Mouse (Mus musculus) forebrain, embryonic 14.5 days (tissue): ENCODE results near the gene Med10. TPM values are rescaled to one million over a fixed set of nuclear protein-coding genes. Genes with fewer than 3 reads are reported as not detected.

ENCODE experiments used
- ATAC-seq: fragments of 200-750 bp; cut with Nextera tagmentation; 2 replicates; pipeline ENCODE4 v1.8.0; 2017; ENCODE audit warnings: mild to moderate bottlenecking, moderate library complexity
- DNase-seq: peaks from one replicate; pipeline ENCODE4 v3.0.0-alpha.2; 2015; ENCODE audit warnings: low spot score
- H3K27ac ChIP-seq: fragments of 300-500 bp; sonication (generic); 2 replicates; pipeline ENCODE4 v1.5.1; 2014; ENCODE audit warnings: low read depth, mild to moderate bottlenecking, control low read depth, low read length, moderate library complexity
- H3K27me3 ChIP-seq: fragments of 300-500 bp; sonication (generic); replicated peaks from 2 replicates; pipeline ENCODE4 v1.6.1; 2014; ENCODE audit warnings: low read length, control low read depth, mixed read lengths; ENCODE audit not compliant: control insufficient read depth, insufficient read depth
- H3K36me3 ChIP-seq: fragments of 300-500 bp; sonication (generic); 2 replicates; pipeline ENCODE4 v1.6.1; 2014; ENCODE audit warnings: low read length, control low read depth; ENCODE audit not compliant: control insufficient read depth, insufficient read depth
- H3K4me1 ChIP-seq: fragments of 300-500 bp; sonication (generic); 2 replicates; pipeline ENCODE4 v1.6.1; 2014; ENCODE audit warnings: antibody characterized with exemption, low read length, control low read depth; ENCODE audit not compliant: control insufficient read depth, insufficient read depth
- H3K4me2 ChIP-seq: fragments of 300-500 bp; sonication (generic); 2 replicates; pipeline ENCODE4 v1.6.1; 2014; ENCODE audit warnings: mild to moderate bottlenecking, control low read depth, low read length
- H3K4me3 ChIP-seq: fragments of 300-500 bp; sonication (generic); 2 replicates; pipeline ENCODE4 v1.5.1; 2014; ENCODE audit warnings: low read depth, low read length, control low read depth
- H3K9ac ChIP-seq: fragments of 300-500 bp; sonication (generic); 2 replicates; pipeline ENCODE4 v1.6.1; 2014; ENCODE audit warnings: mild to moderate bottlenecking, low read length, control low read depth, moderate library complexity
- H3K9me3 ChIP-seq: fragments of 300-500 bp; sonication (generic); replicated peaks from 2 replicates; pipeline ENCODE4 v1.6.1; 2016; ENCODE audit warnings: low read length, control low read depth, mixed read lengths; ENCODE audit not compliant: control insufficient read depth
- WGBS: fragments of 180-500 bp; shearing (Covaris S2); extraction: QIAGEN DNeasy Blood & Tissue Kit; methylation state at CpG from one replicate; pipeline ENCODE4 v1.1.7; 2014; 5-methylcytosine and 5-hydroxymethylcytosine counted together
- polyA plus RNA-seq: library from polyadenylated mRNA; unstranded; fragments of >200 nt; fragmentation: Nextera tagmentation; extraction: Ambion mirVana; gene quantifications from 2 replicates; pipeline ENCODE4 v1.2.1, GENCODE M21; 2014

Med10 gene
- polyA plus RNA-seq, 1 experiment from 2014 or later, result 180 TPM

DNA sequence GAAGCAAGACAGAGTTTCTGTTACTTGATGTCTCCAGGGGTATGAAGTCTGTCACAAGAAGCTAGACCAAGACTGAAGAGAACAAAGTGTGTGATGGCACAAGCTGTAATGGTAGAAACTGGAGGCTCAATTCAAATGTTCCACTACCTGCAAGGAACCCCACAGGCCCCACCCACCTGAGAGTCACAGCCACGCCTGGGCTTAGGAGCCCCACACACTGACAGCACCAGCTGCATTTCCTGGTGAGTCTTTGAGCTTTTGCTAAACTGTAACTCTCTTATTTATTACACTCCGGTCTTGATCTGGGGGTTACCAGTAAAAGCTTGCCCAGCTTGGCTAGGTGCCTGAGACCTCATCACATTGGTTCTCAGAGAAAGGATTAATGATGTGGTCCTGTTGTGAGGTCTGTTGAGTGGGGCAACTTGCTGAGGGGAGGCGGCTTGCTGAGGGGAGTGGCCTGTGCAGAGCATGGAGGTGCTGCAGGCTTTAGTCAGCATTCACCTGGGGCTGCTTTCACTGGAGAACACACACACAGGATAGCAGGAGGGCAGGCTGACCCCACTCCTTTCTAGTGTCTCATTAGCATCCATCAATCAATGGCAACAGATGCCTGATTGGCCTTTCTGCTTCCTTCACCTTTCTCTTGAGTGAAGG lies 19.1 kb downstream of the Med10 start:
- ATAC-seq (no peak), DNase-seq (no peak)
- no peaks in the 10 kb centered on the region for H3K9me3 ChIP-seq
- no peaks in the 10 kb centered on the region for H3K4me1 ChIP-seq
- WGBS, result 59% methylated on average over 3 of the region's 3 CpGs
- H3K27me3 ChIP-seq, result no peaks in the 10 kb centered on the region
- no peak overlapping the region for H3K4me3 ChIP-seq
- H3K9ac ChIP-seq, result no peak overlapping the region
- H3K4me2 ChIP-seq, result no peak overlapping the region
- peaks cover 12% of the 10 kb centered on the region; the same call in 1 of the 2 replicates for H3K36me3 ChIP-seq
- no peak overlapping the region for H3K27ac ChIP-seq

DNA sequence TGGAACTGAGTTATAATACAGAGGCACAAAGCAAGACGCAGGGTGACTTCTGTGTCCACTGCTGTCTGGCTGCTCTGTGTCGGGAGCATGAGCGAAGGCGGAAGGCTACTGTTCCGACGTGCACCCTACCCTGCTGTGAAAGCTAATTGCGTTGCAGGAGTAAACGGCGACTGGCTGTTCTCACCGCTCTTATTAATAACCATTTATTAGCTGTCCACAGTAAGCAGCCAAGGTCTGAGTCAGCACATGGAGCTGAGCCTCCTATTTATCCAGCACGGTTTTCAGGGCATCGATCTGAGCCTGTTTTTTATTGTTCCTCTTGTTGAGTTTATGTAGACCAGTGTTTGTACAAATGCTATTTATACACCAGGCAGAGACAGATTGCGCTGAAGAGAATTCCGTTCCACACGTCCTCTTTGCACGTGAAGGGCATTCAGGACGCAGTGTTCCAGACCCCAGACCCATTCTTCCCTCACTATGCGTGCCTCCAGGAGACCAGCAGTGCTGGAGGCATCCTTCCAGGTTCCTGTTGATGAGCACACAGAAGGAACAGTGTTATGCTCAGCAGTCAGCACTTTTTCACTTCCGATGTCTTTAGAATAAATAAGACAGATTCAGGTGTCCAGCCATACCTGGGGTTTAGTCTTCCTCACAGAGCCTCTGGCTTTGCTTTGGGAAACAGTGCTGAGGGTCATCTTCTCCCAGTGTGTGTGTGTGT lies 21.9 kb downstream of the Med10 start:
- DNase-seq (peak; percentile 28), ATAC-seq (peak; percentile 18; the same call in 1 of the 2 replicates)
- H3K27me3 ChIP-seq, result no peaks in the 10 kb centered on the region
- H3K9me3 ChIP-seq, result no peaks in the 10 kb centered on the region
- no peak overlapping the region for H3K9ac ChIP-seq
- no peak overlapping the region for H3K4me3 ChIP-seq
- no peak overlapping the region for H3K4me2 ChIP-seq
- H3K36me3 ChIP-seq, result no peaks in the 10 kb centered on the region
- WGBS, result 45% methylated on average over 19 of the region's 19 CpGs
- H3K27ac ChIP-seq, result no peak overlapping the region
- H3K4me1 ChIP-seq, result no peaks in the 10 kb centered on the region

DNA sequence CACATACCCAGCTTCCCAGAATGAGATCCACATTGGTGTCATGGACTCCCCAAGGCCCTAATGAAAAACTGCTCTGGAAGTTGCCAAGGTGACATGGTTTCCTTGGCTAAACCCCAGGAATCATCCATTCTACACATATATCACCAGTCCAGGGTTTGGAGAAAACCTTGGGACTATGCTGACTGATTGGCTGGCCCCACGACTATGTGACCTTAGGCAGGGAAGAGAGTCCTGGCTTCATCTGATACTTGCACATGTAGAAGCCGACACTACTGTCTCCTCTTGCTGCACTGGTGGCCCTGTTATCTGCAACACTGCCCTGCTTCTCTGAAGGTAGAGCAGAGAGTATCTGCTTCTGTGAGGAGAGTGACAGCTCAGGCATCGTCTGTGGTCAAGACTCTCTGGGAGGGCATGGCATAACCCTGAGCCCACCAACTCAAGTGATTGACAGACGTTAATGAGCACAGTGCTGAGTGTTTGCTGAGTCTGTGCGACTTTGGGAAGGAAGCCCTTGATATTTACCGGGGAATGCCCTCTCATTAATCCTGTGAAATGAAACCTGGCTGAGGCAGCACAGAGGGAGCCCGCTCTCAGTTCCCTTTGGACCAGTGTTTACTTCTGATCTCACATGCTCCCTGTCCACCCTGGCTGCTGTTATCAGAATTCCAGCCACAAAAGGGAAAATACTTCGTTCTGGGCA lies 23.4 kb downstream of the Med10 start:
- Histone ChIP-seq H3K4me1 (no peaks in the 10 kb centered on the region), H3K9me3 (no peaks in the 10 kb centered on the region), H3K4me3 (no peak overlapping the region), H3K4me2 (no peak overlapping the region), H3K27me3 (no peaks in the 10 kb centered on the region), H3K27ac (no peak overlapping the region), H3K36me3 (no peaks in the 10 kb centered on the region), H3K9ac (no peak overlapping the region)
- ATAC-seq, result peak; percentile 42; the same call in 1 of the 2 replicates
- DNase-seq, result peak; percentile 16
- 31% methylated on average over 8 of the region's 8 CpGs for WGBS

DNA sequence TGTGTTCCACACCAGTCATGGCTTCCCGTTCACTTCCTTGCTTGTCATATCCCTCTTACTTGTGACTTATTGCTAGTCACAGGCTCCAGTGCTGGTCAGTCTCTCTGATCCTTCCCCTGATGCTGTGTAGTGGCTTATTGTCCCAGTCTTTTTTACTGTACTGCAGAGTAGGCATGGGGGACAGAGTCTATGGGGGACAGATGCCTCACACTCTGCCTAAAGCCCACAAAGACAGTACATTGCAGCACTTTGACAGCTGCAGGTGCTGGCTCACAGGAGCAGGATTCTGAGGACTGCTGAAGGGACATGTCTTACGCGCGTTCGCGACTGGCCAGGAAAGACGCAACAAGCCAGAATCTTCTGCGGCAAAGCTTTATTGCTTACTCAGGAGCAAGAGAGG lies 28.4 kb downstream of the Med10 start:
- ATAC-seq, result no peak
- Histone ChIP-seq H3K36me3 (no peaks in the 10 kb centered on the region), H3K9me3 (no peaks in the 10 kb centered on the region), H3K4me1 (no peaks in the 10 kb centered on the region), H3K4me3 (no peak overlapping the region), H3K27ac (no peak overlapping the region), H3K9ac (no peak overlapping the region), H3K27me3 (no peaks in the 10 kb centered on the region), H3K4me2 (no peak overlapping the region)
- 92% methylated on average over 8 of the region's 8 CpGs for WGBS
- no peak for DNase-seq

DNA sequence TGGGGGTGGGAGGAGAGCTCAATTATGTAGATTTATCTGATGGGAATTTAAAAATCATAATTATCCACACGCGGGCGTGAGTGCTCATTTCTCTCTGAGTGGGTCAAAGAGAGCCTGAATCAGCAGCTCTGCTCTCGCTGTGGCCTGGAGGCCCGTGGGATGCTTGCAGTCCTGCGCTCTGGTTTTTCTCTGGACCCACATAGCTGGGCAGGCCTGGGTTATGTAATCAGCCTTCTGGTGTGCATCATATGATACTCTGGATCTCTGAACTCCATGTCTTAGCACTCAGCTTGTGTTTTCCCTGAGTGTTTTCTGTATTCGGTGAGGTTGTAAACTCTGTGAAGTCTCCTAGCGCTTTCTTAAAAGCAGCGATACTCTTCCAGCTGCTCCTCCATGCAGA lies 30.4 kb downstream of the Med10 start:
- H3K27me3 ChIP-seq, result no peaks in the 10 kb centered on the region
- no peak for ATAC-seq
- no peaks in the 10 kb centered on the region for H3K9me3 ChIP-seq
- no peak overlapping the region for H3K27ac ChIP-seq
- H3K4me1 ChIP-seq, result no peaks in the 10 kb centered on the region
- no peaks in the 10 kb centered on the region for H3K36me3 ChIP-seq
- no peak overlapping the region for H3K4me3 ChIP-seq
- no peak for DNase-seq
- no peak overlapping the region for H3K9ac ChIP-seq
- WGBS, result 90% methylated on average over 9 of the region's 9 CpGs
- no peak overlapping the region for H3K4me2 ChIP-seq

DNA sequence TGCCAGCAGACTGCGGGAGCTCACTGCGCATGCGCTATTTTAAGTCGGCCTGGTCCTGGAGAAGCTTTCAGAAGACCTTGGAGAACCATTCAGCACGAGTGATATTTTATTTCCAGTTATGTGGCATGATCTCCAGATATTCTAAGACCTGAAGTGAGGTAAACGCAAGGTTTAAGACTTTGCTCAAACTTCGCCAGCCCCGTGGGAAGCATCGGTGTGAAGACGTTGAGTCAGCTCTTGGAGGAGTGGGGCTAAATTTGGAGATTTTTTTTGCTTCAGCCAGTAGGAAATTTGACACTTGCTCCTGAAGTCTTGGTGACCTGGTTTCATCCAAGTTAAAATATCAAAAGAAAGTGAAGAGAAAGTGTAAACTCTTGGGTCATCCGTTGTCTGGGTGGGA lies 31.2 kb downstream of the Med10 start:
- H3K9ac ChIP-seq, result no peak overlapping the region
- no peak for DNase-seq
- H3K4me2 ChIP-seq, result no peak overlapping the region
- H3K27ac ChIP-seq, result no peak overlapping the region
- no peaks in the 10 kb centered on the region for H3K27me3 ChIP-seq
- no peaks in the 10 kb centered on the region for H3K36me3 ChIP-seq
- H3K9me3 ChIP-seq, result no peaks in the 10 kb centered on the region
- H3K4me1 ChIP-seq, result no peaks in the 10 kb centered on the region
- no peak for ATAC-seq
- no peak overlapping the region for H3K4me3 ChIP-seq
- WGBS, result 93% methylated on average over 11 of the region's 11 CpGs

DNA sequence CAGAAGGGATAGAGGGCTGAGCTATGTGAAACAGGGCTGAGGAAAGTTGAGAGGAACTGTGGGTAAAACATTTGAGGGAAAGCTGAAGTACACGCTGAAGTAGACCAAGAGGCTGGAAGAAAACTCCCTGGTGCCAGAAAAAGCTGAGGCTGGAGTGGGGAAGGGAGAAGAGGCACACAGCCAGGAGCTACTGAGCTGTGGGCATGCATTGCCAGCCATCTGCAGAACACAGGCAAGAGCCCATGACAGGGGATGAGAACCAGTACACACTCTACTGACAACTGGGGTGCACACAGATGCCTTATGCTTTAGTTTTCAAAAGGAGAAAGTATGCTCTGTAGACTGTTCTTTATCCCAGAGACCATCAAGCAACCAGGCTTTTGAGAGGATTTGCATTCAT lies 43.4 kb downstream of the Med10 start:
- Histone ChIP-seq H3K4me1 (no peaks in the 10 kb centered on the region), H3K9me3 (no peaks in the 10 kb centered on the region), H3K36me3 (no peaks in the 10 kb centered on the region), H3K27me3 (no peaks in the 10 kb centered on the region), H3K4me3 (no peak overlapping the region), H3K27ac (no peak overlapping the region), H3K9ac (no peak overlapping the region), H3K4me2 (no peak overlapping the region)
- 85% methylated on average over 1 of the region's 1 CpGs for WGBS
- ATAC-seq (no peak), DNase-seq (peak; percentile 23)

DNA sequence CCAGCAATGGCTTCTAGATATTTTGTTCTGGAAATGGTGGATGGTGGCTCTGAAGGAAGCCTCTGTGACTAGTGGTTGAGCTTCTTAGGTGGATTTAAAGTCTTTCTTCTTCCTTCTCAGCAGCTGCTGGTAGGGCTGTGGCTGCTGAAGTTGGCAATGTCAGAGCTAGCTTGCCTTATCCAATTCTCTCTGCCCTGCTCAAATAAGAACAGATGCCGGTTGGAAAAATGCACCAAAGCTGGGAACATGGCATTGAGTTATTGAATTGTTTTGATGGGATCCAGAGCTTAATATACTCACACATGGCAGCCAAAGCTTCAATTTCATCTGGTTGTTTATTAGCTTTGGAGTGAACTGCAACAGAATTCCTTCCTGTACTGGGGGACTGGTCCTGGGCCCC lies 47.4 kb downstream of the Med10 start:
- no peaks in the 10 kb centered on the region for H3K27me3 ChIP-seq
- no peak for DNase-seq
- H3K27ac ChIP-seq, result no peak overlapping the region
- no peaks in the 10 kb centered on the region for H3K4me1 ChIP-seq
- H3K4me3 ChIP-seq, result no peak overlapping the region
- WGBS, result 90% methylated on average over 1 of the region's 1 CpGs
- ATAC-seq, result no peak
- no peak overlapping the region for H3K9ac ChIP-seq
- no peak overlapping the region for H3K4me2 ChIP-seq
- H3K9me3 ChIP-seq, result no peaks in the 10 kb centered on the region
- no peaks in the 10 kb centered on the region for H3K36me3 ChIP-seq

DNA sequence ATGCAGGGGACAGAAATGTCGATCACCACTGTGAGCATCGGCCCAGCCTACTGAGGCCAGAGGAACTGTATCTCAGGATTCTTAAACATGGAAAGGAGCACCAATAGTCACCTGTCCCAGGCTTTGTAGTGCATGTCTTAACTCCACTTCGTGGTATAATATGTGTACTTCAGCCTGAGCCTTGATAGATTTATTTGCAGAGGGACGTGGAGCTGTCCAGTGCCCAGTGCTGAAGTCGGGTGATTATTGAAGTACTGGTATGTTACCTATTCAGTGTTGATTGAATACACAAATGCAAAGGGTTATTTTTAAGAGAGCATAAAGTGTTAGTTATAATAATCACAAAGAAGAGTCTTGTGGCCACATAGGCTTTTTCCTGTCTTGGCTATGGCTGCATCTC lies 50.1 kb downstream of the Med10 start:
- WGBS, result 70% methylated on average over 5 of the region's 5 CpGs
- H3K4me3 ChIP-seq, result no peak overlapping the region
- no peak for DNase-seq

More for the DNA sequence above, 50.1 kb downstream of the Med10 start:
- Histone ChIP-seq H3K27ac (no peak overlapping the region), H3K4me2 (no peak overlapping the region), H3K9ac (no peak overlapping the region), H3K4me1 (no peaks in the 10 kb centered on the region), H3K9me3 (no peaks in the 10 kb centered on the region), H3K27me3 (no peaks in the 10 kb centered on the region), H3K36me3 (no peaks in the 10 kb centered on the region)
- ATAC-seq, result no peak
